Mouse (Mus musculus): ENCODE measurements around the gene Slc16a8.
"Not testable (repeated sequence)": the region's sequence is repeated elsewhere in the genome, so short reads cannot be mapped to it uniquely, and the experiment has no call there.

Gene Slc16a8

GRCm38 (mm10) chr15:79262375-79262774 is 7.8 kb upstream of the Slc16a8 start:
- DNase-seq = peak; percentile 48

DNA sequence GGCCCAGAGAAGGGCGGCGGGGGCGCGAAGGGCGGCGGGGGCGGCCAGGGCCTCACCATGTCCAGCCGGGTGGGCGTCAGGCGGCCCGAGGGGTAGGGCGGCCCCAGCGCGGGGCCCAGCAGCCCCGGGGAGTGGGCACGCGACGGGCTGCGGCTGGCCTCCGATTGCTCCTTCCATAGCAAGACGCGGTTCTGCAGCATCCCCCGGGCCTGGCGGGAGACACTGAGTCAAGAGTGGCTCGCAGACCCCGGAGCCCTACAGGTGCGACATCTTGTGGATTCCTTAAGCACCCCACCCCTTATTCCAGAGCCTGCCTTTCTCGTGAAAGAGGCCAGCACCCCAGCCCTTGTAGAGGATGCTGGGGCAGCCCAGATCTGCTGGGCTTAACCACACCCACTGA is 7.2 kb upstream of the Slc16a8 start:
- peak; percentile 33 for DNase-seq

DNA sequence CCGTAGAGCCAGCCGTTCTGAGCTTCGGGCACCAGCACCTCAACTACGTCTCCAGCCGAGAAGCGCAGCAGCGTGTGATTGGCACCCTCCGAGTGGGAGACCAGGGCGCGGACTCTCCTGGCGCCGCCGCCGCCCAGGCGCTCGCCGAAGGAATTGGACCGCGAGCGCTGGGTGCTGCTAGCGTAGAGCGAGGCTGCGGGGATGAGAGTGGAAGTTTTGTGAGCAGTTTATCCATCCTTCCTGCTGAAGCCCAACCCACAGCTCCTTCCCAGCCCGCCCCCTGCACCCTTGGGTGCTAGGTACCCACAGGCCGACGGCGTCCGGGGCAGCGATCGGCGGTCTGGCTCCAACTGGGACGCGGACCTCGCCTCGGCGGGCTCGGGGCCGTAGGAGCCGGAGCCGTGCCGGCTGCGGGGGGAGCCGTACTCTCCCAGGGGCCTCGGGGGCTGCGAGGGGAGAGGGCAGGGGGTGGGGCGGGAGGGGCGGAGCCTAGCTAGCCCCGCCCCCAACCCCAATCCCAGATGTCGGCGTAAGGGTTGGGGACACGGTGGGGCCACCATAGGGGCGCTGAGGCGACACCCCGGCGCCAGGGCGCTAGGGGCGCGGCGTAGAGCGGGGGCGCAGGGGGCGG is 6.6 kb upstream of the Slc16a8 start:
- peak; percentile 38 for DNase-seq

DNA sequence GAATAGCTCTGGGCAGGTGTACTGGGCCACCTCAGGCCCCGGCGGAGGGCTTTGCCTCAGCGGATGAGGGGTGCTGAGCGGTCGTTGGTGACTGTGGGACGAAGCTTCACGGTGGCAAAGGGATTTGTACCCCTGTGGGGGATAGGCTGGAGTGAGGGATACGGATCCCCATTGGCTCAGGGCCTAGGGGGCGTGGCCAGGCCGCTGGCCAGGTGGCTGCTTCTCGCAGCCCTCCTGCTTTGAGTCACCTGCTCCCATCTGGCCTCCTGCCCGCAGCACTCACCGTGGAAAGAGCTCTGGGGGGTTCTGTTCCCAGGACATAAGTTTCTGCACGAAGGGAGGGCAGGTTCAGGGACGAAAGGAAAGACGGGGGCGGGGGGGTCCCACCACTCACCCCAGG is 4.0 kb upstream of the Slc16a8 start:
- no peak for DNase-seq

- DNase-seq = no peak
Measured at GRCm38 (mm10) chr15:79252580-79252979, 2.0 kb downstream of the Slc16a8 start.

DNA sequence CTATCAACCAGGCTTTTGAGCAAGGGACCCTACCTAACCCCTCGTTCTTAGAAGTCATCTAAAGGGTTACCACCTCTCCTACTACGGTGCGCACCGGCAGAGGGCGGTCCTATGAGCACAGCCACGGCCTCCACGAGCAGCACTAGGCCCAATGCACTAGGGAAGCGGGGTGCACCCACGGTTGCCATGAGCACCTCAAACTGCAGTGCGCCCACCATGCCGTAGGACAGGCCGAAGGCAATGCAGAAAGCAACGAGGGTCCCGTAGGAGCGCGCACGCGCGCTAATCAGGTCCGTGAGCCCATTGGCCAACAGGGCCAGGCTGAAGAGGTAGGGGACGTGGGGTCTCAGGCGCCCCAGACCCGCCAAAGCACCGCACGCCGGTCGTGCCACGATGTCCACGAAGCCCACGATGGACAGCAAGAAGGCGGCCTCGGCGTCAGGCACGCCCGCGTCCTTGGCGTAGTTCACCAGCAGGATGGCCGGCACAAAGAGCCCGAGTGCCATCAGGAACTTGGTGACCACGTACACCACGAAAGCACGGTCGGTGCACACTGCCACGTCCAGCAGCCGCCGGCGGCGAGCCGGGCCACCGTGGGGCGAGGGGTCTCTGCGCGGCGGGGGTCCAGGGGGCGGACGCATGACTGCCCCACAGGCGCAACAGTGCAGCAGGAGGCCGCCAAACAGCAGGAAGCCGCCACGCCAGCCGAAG is 2.6 kb downstream of the Slc16a8 start:
- DNase-seq = peak; percentile 23

DNA sequence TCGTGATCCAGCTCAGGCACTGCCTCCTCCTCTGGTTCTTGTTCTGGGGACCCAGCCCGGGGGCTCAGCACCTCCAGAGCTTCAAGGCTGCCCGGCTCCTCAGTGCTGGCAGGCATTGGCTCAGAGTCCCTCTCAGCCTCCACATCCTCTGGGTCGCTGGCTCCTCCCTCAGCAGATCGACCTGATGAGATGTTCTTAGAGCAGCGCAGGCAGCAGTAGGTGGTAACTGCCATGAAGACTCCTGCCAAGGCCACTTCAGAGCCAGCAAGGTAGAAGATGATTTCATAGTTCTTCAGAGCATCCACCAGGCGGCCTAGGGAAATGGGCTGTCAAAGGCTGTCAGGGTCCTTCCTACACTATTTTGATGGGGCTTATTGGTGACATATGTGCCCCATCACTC is 3.4 kb downstream of the Slc16a8 start:
- no peak for DNase-seq

- no peak for DNase-seq
Measured at GRCm38 (mm10) chr15:79250236-79250635, 4.3 kb downstream of the Slc16a8 start.

DNA sequence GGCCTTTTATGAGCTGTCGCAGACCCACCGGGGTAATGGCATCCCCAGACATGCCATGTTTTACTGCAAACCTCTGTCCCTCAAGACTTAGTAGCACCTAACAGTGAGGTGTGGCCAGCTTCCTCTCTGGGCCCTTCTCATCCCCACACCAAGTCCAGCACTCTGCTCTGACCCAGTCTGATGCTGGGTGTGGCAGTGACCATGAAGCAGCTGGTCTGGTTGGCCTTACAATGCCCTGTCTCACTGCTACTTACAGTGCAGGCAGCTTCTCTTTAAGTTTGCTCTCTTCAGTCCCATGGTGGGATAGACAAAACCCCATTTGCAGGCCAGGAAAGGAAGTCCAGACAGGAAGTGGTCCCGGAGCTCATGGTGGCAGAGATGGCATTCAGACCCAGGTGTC is 9.2 kb downstream of the Slc16a8 start:
- DNase-seq = no peak

GRCm38 (mm10) chr15:79244071-79244893 is 10.3 kb downstream of the Slc16a8 start:
- no peak for DNase-seq

DNA sequence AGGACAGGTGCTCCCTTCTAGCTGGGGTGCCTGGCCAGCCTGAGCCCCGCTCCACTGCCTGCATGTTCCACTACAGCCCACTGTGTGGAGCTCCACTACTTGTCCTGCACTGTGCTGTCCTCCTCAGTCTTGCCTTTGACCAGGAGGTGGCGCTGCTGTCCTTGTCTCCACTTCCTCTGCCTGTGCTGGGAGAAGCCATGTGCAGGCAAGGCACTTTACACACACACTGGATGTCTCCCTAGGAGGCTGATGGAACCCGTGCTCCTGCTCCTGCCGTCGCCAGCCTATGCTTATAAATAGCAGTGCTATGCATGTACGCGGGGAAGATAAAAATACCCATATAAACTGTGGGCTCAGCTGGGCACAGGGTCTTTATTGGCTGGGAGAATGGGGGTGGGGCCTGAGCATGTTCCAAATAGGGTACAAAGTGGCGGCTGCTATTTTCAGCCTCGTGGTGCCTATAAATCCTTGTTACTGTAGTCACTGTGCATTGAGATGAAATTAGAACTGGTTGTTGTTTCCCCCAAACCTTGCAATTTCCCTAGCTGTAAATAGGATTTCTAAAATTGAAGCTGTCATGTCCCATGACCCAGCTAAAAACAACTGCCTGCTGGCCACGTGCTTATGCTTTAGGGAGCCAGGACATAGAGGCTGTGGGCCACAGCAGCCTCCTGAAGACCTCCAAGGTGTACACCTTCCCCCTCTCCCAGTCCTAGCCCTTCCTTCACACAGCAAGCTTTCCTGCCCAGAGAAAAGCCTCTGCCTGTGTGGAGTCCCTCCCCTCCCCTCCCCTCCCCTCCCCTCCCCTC is 11.1 kb downstream of the Slc16a8 start:
- peak; percentile 95 for DNase-seq

DNA sequence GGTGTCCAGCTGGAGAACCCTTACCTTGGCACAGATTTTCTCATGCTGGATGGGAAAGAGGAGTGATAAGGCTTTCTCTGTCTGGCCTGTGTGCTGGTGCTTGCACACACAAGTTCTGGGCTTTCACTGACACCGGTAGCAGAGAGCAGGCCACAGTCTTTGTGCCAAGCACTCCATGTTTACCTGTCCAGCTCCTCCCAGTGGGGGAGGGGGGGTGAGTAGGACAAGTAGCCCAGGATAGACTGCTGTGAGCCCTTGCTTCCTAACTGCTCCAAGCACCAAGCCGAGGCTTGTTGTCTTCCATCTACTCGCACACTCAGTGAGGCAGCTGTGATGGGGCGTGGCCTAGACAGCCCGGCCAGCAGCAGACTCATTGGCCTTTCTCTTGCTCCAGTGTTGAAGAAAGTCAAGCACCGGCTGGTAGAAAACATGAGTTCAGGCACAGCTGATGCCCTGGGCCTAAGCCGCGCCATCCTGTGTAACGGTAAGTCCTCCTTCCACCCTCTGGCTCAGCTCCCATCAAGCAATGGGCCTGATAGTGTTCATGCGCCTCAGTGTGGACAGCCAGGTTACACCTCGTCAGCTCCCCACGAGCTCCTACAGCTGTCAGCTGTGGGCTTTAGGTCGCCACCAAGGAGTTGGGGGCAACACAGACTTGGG is 11.9 kb downstream of the Slc16a8 start:
- no peak for DNase-seq

DNA sequence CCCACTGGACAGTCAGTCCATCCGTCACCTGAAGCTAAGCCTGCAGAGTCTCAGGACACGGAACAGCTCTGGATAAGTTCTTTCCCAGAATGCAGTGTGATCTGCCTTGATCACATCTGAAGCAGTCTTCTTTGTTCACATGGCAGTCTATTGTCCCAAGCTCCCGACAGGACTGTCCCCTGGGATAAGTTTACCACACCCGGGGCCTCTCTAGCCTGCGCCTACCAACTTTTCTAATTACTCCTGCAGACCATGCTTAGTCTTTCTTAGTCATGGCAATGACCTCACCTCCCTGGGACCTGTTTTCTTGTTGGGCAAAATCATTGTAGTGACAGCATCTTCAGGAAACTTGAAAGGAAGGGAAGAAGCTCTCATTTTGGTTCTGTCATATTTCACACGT is 16.5 kb downstream of the Slc16a8 start:
- DNase-seq = no peak

- DNase-seq = no peak
Measured at GRCm38 (mm10) chr15:79235268-79235667, 19.3 kb downstream of the Slc16a8 start.

DNA sequence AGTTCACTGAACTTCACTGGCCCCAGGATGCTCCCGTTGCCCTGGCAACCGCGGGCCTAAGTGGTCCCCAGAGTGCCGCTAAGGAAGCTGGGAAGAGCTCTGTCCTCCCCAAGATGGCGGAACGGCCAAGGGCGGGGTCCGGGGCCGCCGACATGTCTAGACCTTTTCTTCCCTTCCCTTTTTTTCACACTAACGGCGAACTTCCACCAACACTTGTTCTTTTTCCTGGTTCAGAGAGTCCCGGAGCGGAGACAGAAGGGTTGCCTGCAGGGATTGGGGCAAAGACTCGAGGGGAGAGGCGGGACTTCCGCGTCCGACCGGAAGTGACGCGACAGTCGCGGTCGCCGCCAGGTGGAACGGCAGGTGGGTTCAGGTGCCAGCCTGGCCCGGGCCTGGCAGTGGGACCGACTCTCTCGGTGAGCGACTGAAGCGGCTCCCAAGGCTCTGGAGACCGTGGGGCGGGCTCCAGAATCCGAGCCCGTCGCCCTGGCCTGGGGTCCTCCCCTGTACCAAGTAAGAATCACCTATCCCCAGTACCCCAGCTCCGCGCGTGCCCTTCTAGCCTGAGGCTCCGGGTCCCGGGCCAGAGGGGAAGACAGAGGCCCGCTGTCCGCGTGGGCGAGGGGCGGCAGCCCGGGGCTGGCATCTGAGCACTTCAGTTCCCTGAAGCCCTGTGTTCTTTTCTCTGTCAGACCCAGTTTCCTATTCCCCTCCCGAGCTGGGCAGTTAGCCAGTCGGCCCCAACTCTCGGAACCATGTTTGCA is 25.3 kb downstream of the Slc16a8 start, which contains the start of the genes Pick1 and Gm49486:
TSS of gene Pick1 (plus strand) at position 116 of the 764 bp plus-strand sequence.
TSS of gene Gm49486 (plus strand) at position 334 of the 764 bp plus-strand sequence.
- DNase-seq = peak; percentile 91

- DNase-seq = not testable (repeated sequence)
Measured at GRCm38 (mm10) chr15:79225780-79226179, 28.8 kb downstream of the Slc16a8 start.

DNA sequence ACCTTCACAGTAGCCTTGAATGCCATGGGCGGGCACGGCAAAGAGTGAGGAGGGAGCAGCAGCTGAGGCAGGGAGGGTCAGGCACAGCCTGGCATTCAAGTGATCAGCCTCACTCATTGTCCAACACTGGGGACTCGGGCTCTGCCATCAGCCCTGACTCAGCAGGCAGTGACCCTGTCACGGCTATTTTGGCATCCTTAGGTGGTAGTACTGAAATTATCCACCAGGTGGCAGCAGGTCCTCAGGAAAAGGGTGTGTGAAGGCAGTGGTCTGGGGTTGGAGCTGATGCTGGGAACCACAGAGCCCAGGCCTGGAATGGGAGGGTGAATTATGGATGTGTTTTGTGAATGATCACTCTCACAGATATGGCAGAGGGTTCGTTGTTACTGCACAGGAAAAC is 29.9 kb downstream of the Slc16a8 start:
- DNase-seq = peak; percentile 81

- DNase-seq = no peak
Measured at GRCm38 (mm10) chr15:79223641-79224040, 30.9 kb downstream of the Slc16a8 start.

DNA sequence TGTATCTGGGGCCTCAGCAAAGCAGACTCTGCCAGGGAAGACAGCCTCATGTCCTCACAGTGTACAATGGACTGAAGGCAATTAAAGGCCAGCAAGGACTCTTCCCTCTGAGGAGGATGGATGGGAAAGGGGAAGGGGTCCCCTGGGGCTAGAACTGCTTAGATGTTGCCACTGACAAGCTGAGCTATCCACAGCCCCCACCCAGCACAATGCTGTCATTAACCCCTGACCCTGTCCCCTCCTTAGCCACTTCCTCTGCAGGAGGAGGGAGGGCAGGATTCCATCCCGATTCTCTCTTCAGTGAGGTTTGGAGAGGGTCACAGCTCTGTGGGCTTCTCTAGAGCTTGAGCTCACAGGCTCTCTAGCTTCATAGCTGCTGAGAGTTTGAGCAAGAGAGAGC is 35.0 kb downstream of the Slc16a8 start:
- DNase-seq = no peak

DNA sequence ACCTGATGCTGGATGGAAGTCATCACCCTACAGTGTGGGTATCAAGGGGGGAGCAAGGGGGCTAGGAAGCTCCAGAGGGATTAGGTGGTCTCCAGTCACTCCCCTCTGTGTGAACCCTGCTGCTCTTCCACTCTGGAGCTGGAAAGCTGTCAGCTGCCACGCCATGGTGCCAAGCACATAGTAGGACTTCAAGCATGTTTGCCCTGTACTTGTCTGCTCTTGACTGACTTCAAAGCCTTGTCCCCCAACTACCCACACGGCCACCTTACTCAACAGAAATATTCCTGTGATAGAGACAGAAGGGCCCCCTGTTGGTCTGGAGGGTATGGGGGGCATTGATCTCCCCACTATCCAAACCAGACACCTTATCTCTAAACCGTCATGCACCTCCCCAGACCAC is 38.4 kb downstream of the Slc16a8 start:
- DNase-seq = no peak

DNA sequence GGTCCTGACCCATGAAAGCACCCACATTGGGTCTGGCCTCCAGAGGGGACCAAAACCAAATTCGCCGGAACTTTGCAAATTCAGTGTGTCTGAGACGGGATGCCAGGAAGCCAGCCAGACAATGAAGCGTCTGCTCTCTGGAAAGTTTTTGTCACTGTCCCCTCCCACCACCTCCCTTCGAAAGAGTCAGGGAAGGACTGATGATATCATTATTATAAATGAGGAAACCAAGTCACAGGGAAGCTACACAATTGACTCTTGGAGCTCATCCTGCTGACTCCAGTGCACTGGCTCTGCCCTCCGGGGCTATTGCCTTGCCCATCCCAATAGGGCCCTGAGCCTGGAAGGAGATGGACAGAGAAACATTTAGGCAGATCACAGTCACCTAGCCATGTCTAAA is 41.0 kb downstream of the Slc16a8 start:
- DNase-seq = no peak

All from thymus, postnatal 14 days (tissue).